Mouse (Mus musculus) E14TG2a.4 (cell line): ENCODE measurements around the gene Tcp11.

Experiments
- CTCF ChIP-seq: conservative IDR thresholded peaks from 2 replicates; pipeline ENCODE4 v1.5.1; 2014; ENCODE audit warnings: low read length
- NANOG ChIP-seq: IDR thresholded peaks from 2 replicates; pipeline ENCODE4 v1.6.1; 2014; ENCODE audit warnings: borderline replicate concordance, low read length, mixed read lengths
- POU5F1 ChIP-seq: IDR thresholded peaks from 2 replicates; pipeline ENCODE4 v1.6.1; 2014; ENCODE audit warnings: low read length, borderline replicate concordance

DNA sequence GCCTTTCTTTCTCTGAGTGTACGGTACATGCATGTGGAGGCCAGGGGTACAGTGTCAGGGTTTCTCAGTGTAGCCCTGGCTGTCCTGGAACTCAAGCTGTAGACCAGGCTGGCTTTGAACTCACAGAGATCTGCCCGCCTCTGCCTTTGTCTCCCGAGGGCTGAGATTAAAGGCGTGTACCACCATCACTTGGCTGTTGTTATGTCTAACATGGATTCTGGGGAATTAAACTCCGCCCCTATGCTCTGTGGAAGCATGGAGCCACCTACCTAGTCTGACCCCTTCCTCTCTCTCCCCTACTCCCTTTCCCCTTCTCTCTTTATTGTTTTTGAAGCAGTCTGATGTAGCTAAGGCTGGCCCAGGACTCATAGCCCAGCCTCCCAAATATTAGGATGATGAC is 49.4 kb upstream of the Tcp11 start:
- no peak for TF ChIP-seq CTCF
- TF ChIP-seq NANOG: no peak
- no peak for TF ChIP-seq POU5F1
